Mouse (Mus musculus) ES-E14 (cell line): ENCODE results near the gene Lrrc15. TPM values are rescaled to one million over a fixed set of nuclear protein-coding genes. Genes with fewer than 3 reads are reported as not detected.

Source experiments
- DNase-seq: peaks from one replicate; pipeline ENCODE4 v3.0.0-alpha.2; 2013; ENCODE audit warnings: low read depth, low spot score
- H3K27ac ChIP-seq: 2 replicates; pipeline ENCODE4 v1.5.1; 2012; ENCODE audit warnings: low read depth, mild to moderate bottlenecking, low read length, moderate library complexity, mixed read lengths; ENCODE audit not compliant: poor library complexity, insufficient read depth, severe bottlenecking
- H3K36me3 ChIP-seq: 2 replicates; pipeline ENCODE4 v1.6.1; 2012; ENCODE audit warnings: mild to moderate bottlenecking, low read length, moderate library complexity, mixed read lengths; ENCODE audit not compliant: control insufficient read depth, poor library complexity, insufficient read depth, severe bottlenecking
- H3K4me1 ChIP-seq, 2 experiments: fragments of 150-350 bp in 1 of 2; sonication (generic) in 1 of 2; 2 replicates each; pipeline ENCODE4 v1.6.1; 2012; ENCODE audit warnings: low read length in 2 of 2, mild to moderate bottlenecking in 1 of 2, mixed read lengths in 1 of 2; ENCODE audit not compliant: control insufficient read depth in 2 of 2, insufficient read depth in 2 of 2, poor library complexity in 1 of 2
- H3K4me3 ChIP-seq, 2 experiments: fragments of 150-350 bp in 1 of 2; sonication (generic) in 1 of 2; 2 replicates each; pipeline ENCODE4 v1.5.1; 2012; ENCODE audit warnings: low read length in 2 of 2, low read depth in 1 of 2, mild to moderate bottlenecking in 1 of 2, mixed read lengths in 1 of 2; ENCODE audit not compliant: insufficient read depth in 1 of 2, poor library complexity in 1 of 2, severe bottlenecking in 1 of 2
- H3K9ac ChIP-seq: 2 replicates; pipeline ENCODE4 v1.6.1; 2012; ENCODE audit warnings: low read depth, mild to moderate bottlenecking, low read length, mixed read lengths; ENCODE audit not compliant: poor library complexity, insufficient read depth, severe bottlenecking
- H3K9me3 ChIP-seq: fragments of 150-350 bp; sonication (generic); 2 replicates; pipeline ENCODE4 v1.6.1; 2012; ENCODE audit warnings: low read depth, mild to moderate bottlenecking, low read length; ENCODE audit not compliant: control insufficient read depth, insufficient read depth
- CHD2 ChIP-seq: IDR thresholded peaks from 2 replicates; pipeline ENCODE4 v1.6.1; 2014; ENCODE audit warnings: mild to moderate bottlenecking, low read depth, low read length, inconsistent platforms
- HCFC1 ChIP-seq: IDR thresholded peaks from 2 replicates; pipeline ENCODE4 v1.6.1; 2012; ENCODE audit warnings: low read length, inconsistent platforms, borderline replicate concordance; ENCODE audit not compliant: insufficient read depth
- MAFK ChIP-seq: IDR thresholded peaks from 2 replicates; pipeline ENCODE4 v1.6.1; 2014; ENCODE audit warnings: mild to moderate bottlenecking, low read depth, low read length, inconsistent platforms; ENCODE audit not compliant: insufficient read depth
- ZC3H11A ChIP-seq: IDR thresholded peaks from 2 replicates; pipeline ENCODE4 v1.6.1; 2012; ENCODE audit warnings: low read depth, mild to moderate bottlenecking, inconsistent platforms, low read length, borderline replicate concordance
- ZNF384 ChIP-seq: IDR thresholded peaks from 2 replicates; pipeline ENCODE4 v1.6.1; 2012; ENCODE audit warnings: low read depth, low read length, inconsistent platforms
- in situ Hi-C, 2 experiments: fragments of 600-800 bp; cut with MboI; formaldehyde crosslinking; loops; one replicate each; pipeline ENCODE4 v1.15.1; 2025; ENCODE audit warnings: low sequenced_read_pairs in 2 of 2, inconsistent platforms in 1 of 2; ENCODE audit not compliant: unreplicated experiment in 2 of 2
- total RNA-seq: library from RNA; depleted of rRNA; stranded (reverse); fragments of 300-350 nt; gene quantifications from 2 replicates; pipeline ENCODE4 v1.2.3, GENCODE M21; 2012

Gene Lrrc15
- total RNA-seq, 1 experiment: 1.8 TPM

GRCm38 (mm10) chr16:30309395-30310170 lies 26.5 kb upstream of the Lrrc15 start:
- H3K36me3 ChIP-seq: no peaks in the 10 kb centered on the region
- no peak for DNase-seq
- TF ChIP-seq MAFK (no peak), ZNF384 (no peak), HCFC1 (no peak), ZC3H11A (no peak), CHD2 (no peak)
- H3K4me3 ChIP-seq: peak overlapping the region; percentile 64 to 65
- H3K4me1 ChIP-seq: peaks cover 0 to 2% of the 10 kb centered on the region in 2 experiments; a peak in 2 of 4 replicates
- H3K9me3 ChIP-seq: no peaks in the 10 kb centered on the region
- H3K27ac ChIP-seq: no peak overlapping the region
- peak overlapping the region; percentile 25; the same call in 1 of the 2 replicates for H3K9ac ChIP-seq
- in situ Hi-C loops: no loop called here

GRCm38 (mm10) chr16:30308616-30309394 lies 25.7 kb upstream of the Lrrc15 start:
- no peak overlapping the region for H3K27ac ChIP-seq
- peak overlapping the region; percentile 49 for H3K9ac ChIP-seq
- no peaks in the 10 kb centered on the region for H3K9me3 ChIP-seq
- peaks cover 0 to 2% of the 10 kb centered on the region in 2 experiments; a peak in 2 of 4 replicates for H3K4me1 ChIP-seq
- H3K36me3 ChIP-seq: no peaks in the 10 kb centered on the region
- peak overlapping the region; percentile 64 to 65 for H3K4me3 ChIP-seq
- in situ Hi-C loops: no loop called here
- peak; percentile 33 for DNase-seq
- TF ChIP-seq ZC3H11A (no peak), CHD2 (no peak), HCFC1 (no peak), MAFK (no peak), ZNF384 (no peak)

- Histone ChIP-seq H3K36me3 (no peaks in the 10 kb centered on the region), H3K9ac (peak overlapping the region; percentile 49; the same call in 1 of the 2 replicates), H3K27ac (no peak overlapping the region), H3K9me3 (no peaks in the 10 kb centered on the region), H3K4me1 (peaks cover 0 to 2% of the 10 kb centered on the region in 2 experiments; a peak in 2 of 4 replicates), H3K4me3 (peak overlapping the region; percentile 64 to 65)
- in situ Hi-C loops: no loop called here
- no peak for TF ChIP-seq ZC3H11A
- no peak for TF ChIP-seq ZNF384
- TF ChIP-seq HCFC1: no peak
- TF ChIP-seq CHD2: no peak
- no peak for TF ChIP-seq MAFK
- DNase-seq: no peak
These were observed 25.0 kb upstream of the Lrrc15 start for GRCm38 (mm10) chr16:30307961-30308615.

- no peak for DNase-seq
- Histone ChIP-seq H3K27ac (no peak overlapping the region), H3K9ac (no peak overlapping the region), H3K4me1 (peaks cover 0 to 2% of the 10 kb centered on the region in 2 experiments; a peak in 2 of 4 replicates), H3K36me3 (no peaks in the 10 kb centered on the region), H3K9me3 (no peaks in the 10 kb centered on the region), H3K4me3 (no peak overlapping the region)
- in situ Hi-C loops: no loop called here
- no peak for TF ChIP-seq HCFC1
- no peak for TF ChIP-seq MAFK
- no peak for TF ChIP-seq ZNF384
- TF ChIP-seq CHD2: no peak
- no peak for TF ChIP-seq ZC3H11A
These were observed 24.2 kb upstream of the Lrrc15 start for GRCm38 (mm10) chr16:30307306-30307705.
